Mouse (Mus musculus): ENCODE results near the gene Hsd17b3.
"Not testable (repeated sequence)": the region's sequence is repeated elsewhere in the genome, so short reads cannot be mapped to it uniquely, and the experiment has no call there.

Gene Hsd17b3

GRCm38 (mm10) chr13:64081012-64081919, 7.8 kb downstream of the Hsd17b3 start:
- DNase-seq, result no peak

- no peak for DNase-seq
Measured at GRCm38 (mm10) chr13:64077591-64077990, 11.4 kb downstream of the Hsd17b3 start.

GRCm38 (mm10) chr13:64076074-64076473, 13.0 kb downstream of the Hsd17b3 start:
- no peak for DNase-seq

- DNase-seq, result no peak
Measured at GRCm38 (mm10) chr13:64066653-64067052, 22.4 kb downstream of the Hsd17b3 start.

- peak; percentile 6 to 9 for DNase-seq
Measured at GRCm38 (mm10) chr13:64064276-64064675, 24.8 kb downstream of the Hsd17b3 start.

GRCm38 (mm10) chr13:64060935-64061506, 28.0 kb downstream of the Hsd17b3 start:
- DNase-seq, result no peak

- no peak for DNase-seq
Measured at GRCm38 (mm10) chr13:64053959-64054358, 35.1 kb downstream of the Hsd17b3 start.

GRCm38 (mm10) chr13:64052281-64052680, 36.7 kb downstream of the Hsd17b3 start:
- DNase-seq, result not testable (repeated sequence)

- DNase-seq, result peak in 1 of 2 experiments; percentile 3
Measured at GRCm38 (mm10) chr13:64050895-64051294, 38.1 kb downstream of the Hsd17b3 start.

GRCm38 (mm10) chr13:64049535-64049934, 39.5 kb downstream of the Hsd17b3 start:
- no peak for DNase-seq

GRCm38 (mm10) chr13:64048467-64048866, 40.6 kb downstream of the Hsd17b3 start:
- DNase-seq, result no peak

- no peak for DNase-seq
Measured at GRCm38 (mm10) chr13:64039976-64040375, 49.1 kb downstream of the Hsd17b3 start.

GRCm38 (mm10) chr13:64038114-64038513, 50.9 kb downstream of the Hsd17b3 start:
- DNase-seq, result peak; percentile 37 to 40

GRCm38 (mm10) chr13:64036079-64037011, 52.7 kb downstream of the Hsd17b3 start:
- peak; percentile 88 to 89 for DNase-seq

GRCm38 (mm10) chr13:64035036-64035435, 54.0 kb downstream of the Hsd17b3 start:
- DNase-seq, result no peak

- DNase-seq, result no peak
Measured at GRCm38 (mm10) chr13:64033921-64034320, 55.1 kb downstream of the Hsd17b3 start.

- DNase-seq, result no peak
Measured at GRCm38 (mm10) chr13:64033181-64033580, 55.8 kb downstream of the Hsd17b3 start.

- DNase-seq, result no peak
Measured at GRCm38 (mm10) chr13:64031254-64031653, 57.8 kb downstream of the Hsd17b3 start.

GRCm38 (mm10) chr13:64030792-64031191, 58.2 kb downstream of the Hsd17b3 start:
- no peak for DNase-seq

- DNase-seq, result no peak
Measured at GRCm38 (mm10) chr13:64024803-64025202, 64.2 kb downstream of the Hsd17b3 start.

GRCm38 (mm10) chr13:64022786-64023468, 66.1 kb downstream of the Hsd17b3 start:
- no peak for DNase-seq

- DNase-seq, result peak; percentile 81 to 88
Measured at GRCm38 (mm10) chr13:64020902-64021311, 68.1 kb downstream of the Hsd17b3 start.

All from cerebellum, postnatal 14 days (tissue).